Mouse (Mus musculus) MEL (cell line): Measurements from ENCODE around the gene Akr1b7. TPM values are rescaled to one million over a fixed set of nuclear protein-coding genes. Genes with fewer than 3 reads are reported as not detected.

Experiments used
- DNase-seq: peaks from one replicate; pipeline ENCODE4 v3.0.0; 2011; ENCODE audit warnings: low read depth, low spot score
- H3K27ac ChIP-seq: 2 replicates; pipeline ENCODE4 v1.5.1; 2012; ENCODE audit warnings: low read depth, mild to moderate bottlenecking, control low read depth, low read length, moderate library complexity; ENCODE audit not compliant: control insufficient read depth
- H3K27me3 ChIP-seq, 2 experiments: fragments of 150-350 bp in 1 of 2; sonication (generic) in 1 of 2; 2 replicates each; pipeline ENCODE4 v1.6.1; 2012; ENCODE audit warnings: low read length in 2 of 2, mild to moderate bottlenecking in 2 of 2, improper control_type of control experiment in 1 of 2, moderate library complexity in 1 of 2; ENCODE audit not compliant: insufficient read depth in 2 of 2, control insufficient read depth in 1 of 2
- H3K36me3 ChIP-seq, 2 experiments: 2 replicates each; pipeline ENCODE4 v1.6.1; 2012 to 2014; ENCODE audit warnings: low read length in 2 of 2, improper control_type of control experiment in 1 of 2, inconsistent platforms in 1 of 2, mild to moderate bottlenecking in 1 of 2; ENCODE audit not compliant: insufficient read depth in 2 of 2, control insufficient read depth in 1 of 2
- H3K4me1 ChIP-seq, 2 experiments: fragments of 150-350 bp in 1 of 2; sonication (generic) in 1 of 2; 2 replicates each; pipeline ENCODE4 v1.6.1; 2012; ENCODE audit warnings: low read length in 2 of 2, improper control_type of control experiment in 1 of 2, mild to moderate bottlenecking in 1 of 2; ENCODE audit not compliant: insufficient read depth in 2 of 2, control insufficient read depth in 1 of 2
- H3K4me3 ChIP-seq, 2 experiments: fragments of 150-350 bp in 1 of 2; sonication (generic) in 1 of 2; 2 replicates each; pipeline ENCODE4 v1.5.1; 2012; ENCODE audit warnings: low read depth in 2 of 2, low read length in 2 of 2, mild to moderate bottlenecking in 2 of 2, moderate library complexity in 2 of 2, control low read depth in 1 of 2, improper control_type of control experiment in 1 of 2; ENCODE audit not compliant: control insufficient read depth in 1 of 2, insufficient read depth in 1 of 2
- H3K79me2 ChIP-seq: 2 replicates; pipeline ENCODE4 v1.6.1; 2012; ENCODE audit warnings: mild to moderate bottlenecking, low read length, moderate library complexity; ENCODE audit not compliant: control insufficient read depth, poor library complexity, insufficient read depth
- H3K9ac ChIP-seq: 2 replicates; pipeline ENCODE4 v1.6.1; 2012; ENCODE audit warnings: low read depth, mild to moderate bottlenecking, control low read depth, low read length, moderate library complexity; ENCODE audit not compliant: control insufficient read depth, poor library complexity, severe bottlenecking
- H3K9me3 ChIP-seq: fragments of 150-350 bp; sonication (generic); replicated peaks from 2 replicates; pipeline ENCODE4 v1.6.1; 2012; ENCODE audit warnings: mild to moderate bottlenecking, low read length, improper control_type of control experiment, moderate library complexity; ENCODE audit not compliant: insufficient read depth
- BHLHE40 ChIP-seq: IDR thresholded peaks from 2 replicates; pipeline ENCODE4 v1.6.1; 2012; ENCODE audit warnings: low read depth, mild to moderate bottlenecking, inconsistent platforms, low read length, improper control_type of control experiment, borderline replicate concordance
- CTCF ChIP-seq, 3 experiments: IDR thresholded peaks in 2 of 3; conservative IDR thresholded peaks in 1 of 3; 2 replicates each; pipeline ENCODE4 v1.5.1; 2011 to 2012; ENCODE audit warnings: low read length in 3 of 3, low read depth in 2 of 3, mild to moderate bottlenecking in 2 of 3, improper control_type of control experiment in 1 of 3, inconsistent platforms in 1 of 3, mixed read lengths in 1 of 3, moderate library complexity in 1 of 3; ENCODE audit not compliant: control insufficient read depth in 1 of 3, insufficient read depth in 1 of 3, poor library complexity in 1 of 3, severe bottlenecking in 1 of 3
- ELF1 ChIP-seq: IDR thresholded peaks from 2 replicates; pipeline ENCODE4 v1.6.1; 2014; ENCODE audit warnings: low read depth, mild to moderate bottlenecking, inconsistent platforms, low read length, improper control_type of control experiment, moderate library complexity
- ETS1 ChIP-seq: IDR thresholded peaks from 2 replicates; pipeline ENCODE4 v1.6.1; 2012; ENCODE audit warnings: low read depth, mild to moderate bottlenecking, inconsistent platforms, low read length, improper control_type of control experiment, moderate library complexity
- HCFC1 ChIP-seq: IDR thresholded peaks from 2 replicates; pipeline ENCODE4 v1.6.1; 2012; ENCODE audit warnings: low read depth, mild to moderate bottlenecking, inconsistent platforms, low read length, improper control_type of control experiment, moderate library complexity
- MXI1 ChIP-seq: IDR thresholded peaks from 2 replicates; pipeline ENCODE4 v1.6.1; 2011; ENCODE audit warnings: mild to moderate bottlenecking, low read depth, low read length, improper control_type of control experiment
- NELFE ChIP-seq: IDR thresholded peaks from 2 replicates; pipeline ENCODE4 v1.6.1; 2011; ENCODE audit warnings: low read depth, low read length, improper control_type of control experiment
- POLR2A ChIP-seq, 2 experiments: IDR thresholded peaks; 2 replicates each; pipeline ENCODE4 v1.6.1; 2011 to 2012; ENCODE audit warnings: low read length in 2 of 2, mild to moderate bottlenecking in 2 of 2, control low read depth in 1 of 2, improper control_type of control experiment in 1 of 2, low read depth in 1 of 2, moderate library complexity in 1 of 2; ENCODE audit not compliant: control insufficient read depth in 1 of 2, insufficient read depth in 1 of 2, poor library complexity in 1 of 2
- POLR2AphosphoS2 ChIP-seq: IDR thresholded peaks from 2 replicates; pipeline ENCODE4 v1.6.1; 2011; ENCODE audit warnings: low read length, improper control_type of control experiment
- SIN3A ChIP-seq: IDR thresholded peaks from 2 replicates; pipeline ENCODE4 v1.6.1; 2012; ENCODE audit warnings: low read length, improper control_type of control experiment, inconsistent platforms
- SMC3 ChIP-seq: IDR thresholded peaks from 2 replicates; pipeline ENCODE4 v1.6.1; 2011; ENCODE audit warnings: low read depth, low read length, improper control_type of control experiment
- TBP ChIP-seq: IDR thresholded peaks from 2 replicates; pipeline ENCODE4 v1.8.0; 2011; ENCODE audit warnings: low read depth, low read length, improper control_type of control experiment
- ZKSCAN1 ChIP-seq: IDR thresholded peaks from 2 replicates; pipeline ENCODE4 v1.6.1; 2012; ENCODE audit warnings: low read depth, mild to moderate bottlenecking, inconsistent platforms, low read length, improper control_type of control experiment, moderate library complexity
- ZMIZ1 ChIP-seq: IDR thresholded peaks from 2 replicates; pipeline ENCODE4 v1.6.1; 2012; ENCODE audit warnings: low read depth, mild to moderate bottlenecking, inconsistent platforms, low read length, improper control_type of control experiment, moderate library complexity
- polyA plus RNA-seq, 2 experiments: library from polyadenylated mRNA; stranded (reverse) in 1 of 2; unstranded in 1 of 2; fragments of >175 nt in 1 of 2; fragments of >200 nt in 1 of 2; gene quantifications; 2 replicates each; pipeline versions ENCODE4 v1.2.1 to v1.2.4; 2012; ENCODE audit warnings: low replicate concordance in 2 of 2, low read depth in 1 of 2; ENCODE audit not compliant: insufficient read length in 2 of 2, insufficient read depth in 1 of 2, missing spikeins in 1 of 2
- total RNA-seq: library from RNA; depleted of rRNA; stranded (reverse); fragments of 300-350 nt; gene quantifications from 2 replicates; pipeline ENCODE4 v1.2.3, GENCODE M21; 2012

The Akr1b7 gene
- total and polyA plus RNA-seq, 3 experiments: not detected

DNA sequence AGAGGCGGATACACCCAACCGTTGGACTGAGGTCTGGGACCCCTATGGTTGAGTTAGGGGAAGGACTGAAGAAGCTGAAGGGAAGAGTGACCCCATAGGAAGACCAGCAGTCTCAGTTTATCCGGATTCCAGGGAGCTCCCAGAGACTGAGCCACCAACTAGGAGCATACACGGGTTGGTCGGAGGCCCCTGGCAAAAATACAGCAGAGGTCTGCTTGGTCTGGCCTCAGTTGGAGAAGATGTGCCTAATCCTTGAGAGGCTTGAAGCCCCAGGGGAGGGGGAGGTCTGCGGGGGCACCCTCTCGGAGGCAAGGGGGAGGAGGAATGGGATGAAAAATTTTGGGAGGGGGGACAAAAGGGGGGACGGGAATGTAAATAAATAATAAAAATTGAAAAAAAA is 28.7 kb upstream of the Akr1b7 start:
- Histone ChIP-seq H3K4me1 (no peaks in the 10 kb centered on the region), H3K9me3 (no peaks in the 10 kb centered on the region), H3K4me3 (peak overlapping the region in 1 of 2 experiments; percentile 69; a peak in 2 of 4 replicates)
- TF ChIP-seq POLR2AphosphoS2: no peak
- TF ChIP-seq, all 39 proteins: peak for 0
- Histone ChIP-seq H3K79me2 (no peaks in the 10 kb centered on the region), H3K9ac (no peak overlapping the region), H3K27me3 (peaks cover 0 to 1% of the 10 kb centered on the region in 2 experiments; a peak in 1 of 4 replicates), H3K27ac (no peak overlapping the region), H3K36me3 (no peaks in the 10 kb centered on the region)
- no peak for DNase-seq

DNA sequence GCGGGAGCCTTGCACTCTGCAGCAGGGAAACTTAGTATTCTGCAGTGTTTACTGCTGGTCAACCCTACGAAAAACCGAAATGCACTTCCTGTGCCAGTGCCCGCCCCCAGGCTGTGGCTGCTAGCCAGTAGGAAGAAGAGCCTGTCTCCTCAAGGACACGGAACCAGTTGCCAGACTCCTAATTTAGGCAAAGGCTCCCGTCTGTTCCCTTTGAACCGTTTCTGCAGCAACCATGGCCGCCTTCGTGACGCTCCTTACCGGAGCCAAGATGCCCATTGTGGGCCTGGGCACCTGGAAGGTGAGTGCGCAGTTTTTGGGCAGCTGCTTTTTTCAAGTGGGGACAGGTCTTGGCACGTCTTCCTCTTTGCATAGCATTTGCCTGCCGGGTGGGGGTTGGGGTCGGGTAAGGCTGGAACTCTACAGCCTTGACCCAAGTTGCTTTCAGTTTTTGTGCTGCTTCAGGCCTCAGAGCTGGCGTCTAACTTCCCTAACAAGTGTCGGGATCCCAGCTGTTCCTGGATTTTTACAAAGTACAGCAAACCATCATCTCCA is 27.9 kb upstream of the Akr1b7 start, which contains the start of gene Akr1b10:
Gene Akr1b10 (plus strand): TSS at position 109 of the 552 bp plus-strand sequence.
- peak within 1 kb of the TSS; percentile 66 to 69 for H3K4me3 ChIP-seq
- H3K36me3 ChIP-seq: no peaks in the 10 kb centered on the region
- no peaks in the 10 kb centered on the region for H3K79me2 ChIP-seq
- peak within 1 kb of the TSS; percentile 51 for H3K9ac ChIP-seq
- DNase-seq: peak; percentile 86
- H3K27ac ChIP-seq: no peak within 1 kb of the TSS; the same call in 1 of the 2 replicates
- H3K27me3 ChIP-seq: peaks cover 0 to 1% of the 10 kb centered on the region in 2 experiments; a peak in 1 of 4 replicates
- TF ChIP-seq SIN3A: peak; percentile 16; the same call in 1 of the 2 replicates
- TF ChIP-seq POLR2AphosphoS2: no peak
- TF ChIP-seq MXI1: peak; percentile 66
- no peak for TF ChIP-seq ZMIZ1
- TF ChIP-seq POLR2A (IDR thresholded peaks at IDR 0.05; ENCODE audit: control insufficient read depth in 1 of 2, insufficient read depth in 1 of 2, low read depth in 1 of 2, low read length in 2 of 2, poor library complexity in 1 of 2): peak in 1 of 2 experiments; percentile 47; a peak in 2 of 4 replicates
- TF ChIP-seq ETS1: no peak
- TF ChIP-seq CTCF (IDR thresholded peaks at IDR 0.05 in 2 of 3, conservative IDR thresholded peaks at IDR 0.05 in 1 of 3; ENCODE audit: control insufficient read depth in 1 of 3, insufficient read depth in 1 of 3, low read depth in 2 of 3, low read length in 3 of 3, poor library complexity in 1 of 3, severe bottlenecking in 1 of 3): no peak
- 0 out of 2 replicates have a peak, but pooled peaks have one; percentile 19 for TF ChIP-seq TBP
- TF ChIP-seq NELFE: 0 out of 2 replicates have a peak, but pooled peaks have one; percentile 28
- TF ChIP-seq HCFC1: peak; percentile 57; the same call in 1 of the 2 replicates
- no peak for TF ChIP-seq SMC3
- TF ChIP-seq ELF1: peak; percentile 64
- no peak for TF ChIP-seq ZKSCAN1
- H3K9me3 ChIP-seq: no peaks in the 10 kb centered on the region
- no peaks in the 10 kb centered on the region for H3K4me1 ChIP-seq

DNA sequence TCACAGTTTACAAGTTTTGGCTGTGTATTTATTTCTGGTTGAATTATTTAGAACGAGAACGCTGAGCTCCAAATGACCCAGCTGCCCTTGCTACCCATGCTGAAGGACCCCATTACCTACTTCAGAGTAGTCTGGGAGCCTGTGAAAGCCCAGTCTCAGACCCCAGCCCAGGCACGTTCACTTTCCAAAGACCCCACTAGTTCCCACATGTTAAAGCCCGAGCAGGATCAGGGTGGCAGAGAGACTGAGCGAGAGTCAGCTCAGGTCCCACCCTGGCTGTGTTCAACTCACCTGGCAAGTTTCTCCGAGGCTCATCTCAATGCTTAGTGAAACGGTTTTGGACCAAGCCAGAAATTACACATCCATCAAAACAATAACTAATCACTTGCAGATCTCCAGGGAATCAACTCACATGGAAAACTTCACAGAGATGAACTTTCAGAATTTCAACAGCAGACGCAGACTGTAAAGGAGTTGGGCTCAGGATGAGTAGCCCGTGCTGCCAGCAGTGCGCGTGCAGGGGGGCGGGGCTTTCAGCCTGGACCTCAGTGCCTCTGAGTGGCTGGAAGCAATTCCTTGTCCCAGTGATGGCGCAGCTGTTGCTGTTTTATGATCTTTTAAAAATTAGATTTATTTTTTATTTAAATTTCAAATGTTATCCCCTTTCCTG is 27.3 kb upstream of the Akr1b7 start:
- Histone ChIP-seq H3K36me3 (no peaks in the 10 kb centered on the region), H3K9me3 (no peaks in the 10 kb centered on the region), H3K9ac (peak overlapping the region; percentile 51), H3K4me1 (no peaks in the 10 kb centered on the region), H3K27ac (no peak overlapping the region; the same call in 1 of the 2 replicates), H3K4me3 (peak overlapping the region; percentile 66 to 69), H3K27me3 (peaks cover 0 to 1% of the 10 kb centered on the region in 2 experiments; a peak in 1 of 4 replicates), H3K79me2 (no peaks in the 10 kb centered on the region)
- TF ChIP-seq BHLHE40: peak; percentile 22; the same call in 1 of the 2 replicates
- no peak for TF ChIP-seq POLR2A (IDR thresholded peaks at IDR 0.05; ENCODE audit: control insufficient read depth in 1 of 2, insufficient read depth in 1 of 2, low read depth in 1 of 2, low read length in 2 of 2, poor library complexity in 1 of 2)
- DNase-seq: peak; percentile 51
